In genomic region chr1:136524917-136525316, GRCm38 (mm10) we compare ENCODE assay signal across 9 mouse cellular contexts. TPM values are rescaled to one million over a fixed set of nuclear protein-coding genes. Genes with fewer than 3 reads are reported as not detected.
A peak's percentile ranks its signal among the peaks of the same experiment; 100 is the strongest.
DNase-seq lines count a peak whose midpoint lies in the region; ATAC-seq and TF ChIP-seq lines count a peak whose summit lies in the region.
"Had no signal": no experiment of that assay in that cellular context is flagged by ENCODE, and none has a peak within 500 bp of the region (broad histone marks: within the 10 kb centered on the region; RNA-seq: fewer than 3 reads in every experiment).

No protein-coding gene starts in this region.

- H3K4me2 ChIP-seq in hindbrain, embryonic 16.5 days (ENCODE audit: low read length): no peak overlapping the region

- H3K4me1 ChIP-seq in hindbrain, embryonic 10.5 days (replicated peaks): no peaks in the 10 kb centered on the region
- H3K4me1 ChIP-seq in hindbrain, embryonic 16.5 days (ENCODE audit: control insufficient read depth, insufficient read depth, low read depth, low read length): no peaks in the 10 kb centered on the region
- H3K4me1 ChIP-seq: megakaryocyte, embryonic 14.5 days had no signal

- H3K4me3 ChIP-seq in hindbrain, embryonic 10.5 days: no peak overlapping the region
- no peak overlapping the region for H3K4me3 ChIP-seq in hindbrain, embryonic 16.5 days (ENCODE audit: low read length)
- no peak overlapping the region for H3K4me3 ChIP-seq in left cerebral cortex, adult 2 months
- H3K4me3 ChIP-seq: megakaryocyte, embryonic 14.5 days had no signal

- no peak overlapping the region for H3K9ac ChIP-seq in hindbrain, embryonic 16.5 days (ENCODE audit: low read depth, low read length)

- H3K9me3 ChIP-seq in hindbrain, embryonic 10.5 days: no peaks in the 10 kb centered on the region
- no peaks in the 10 kb centered on the region for H3K9me3 ChIP-seq in hindbrain, embryonic 16.5 days (ENCODE audit: control insufficient read depth, low read length)
- H3K9me3 ChIP-seq: megakaryocyte, embryonic 14.5 days had no signal

- H3K27ac ChIP-seq in hindbrain, embryonic 10.5 days: no peak overlapping the region
- no peak overlapping the region for H3K27ac ChIP-seq in hindbrain, embryonic 16.5 days (ENCODE audit: low read depth, low read length)
- no peak overlapping the region for H3K27ac ChIP-seq in left cerebral cortex, adult 2 months

- H3K36me3 ChIP-seq in hindbrain, embryonic 10.5 days: peaks cover 79% of the 10 kb centered on the region
- no peaks in the 10 kb centered on the region for H3K36me3 ChIP-seq in hindbrain, embryonic 16.5 days (ENCODE audit: control insufficient read depth, insufficient read depth, low read length)

- no peak for ATAC-seq in hindbrain, embryonic 16.5 days

- peak; percentile 68 for DNase-seq in hindbrain, embryonic 10.5 days (ENCODE audit: low spot score)
- DNase-seq in WW6 (ENCODE audit: low read depth, low spot score): peak; percentile 52
- peak; percentile 36 to 48 for DNase-seq in cerebellum, postnatal 36 days
- DNase-seq in heart, adult 8-10 months (ENCODE audit: low spot score): peak; percentile 15
- DNase-seq in left cerebral cortex, adult 2 months (ENCODE audit: extremely low spot score in 1 of 2, low spot score in 2 of 2): peak; percentile 33 to 72
- peak; percentile 79 for DNase-seq in mesoderm, embryonic 11.5 days (ENCODE audit: low read depth, low spot score)
- peak; percentile 60 to 85 for DNase-seq in spleen, postnatal 4 days (ENCODE audit: low spot score in 2 of 2)

- WGBS in hindbrain, embryonic 10.5 days: 49% methylated on average over 2 of the region's 2 CpGs
- WGBS in hindbrain, embryonic 16.5 days: 33% methylated on average over 2 of the region's 2 CpGs

- TF ChIP-seq CTCF in left cerebral cortex, adult 2 months (IDR thresholded peaks at IDR 0.05): peak; percentile 97

- intact Hi-C loops in left cerebral cortex, adult 2 months (cut with DNase I): loop anchor here (5.0 kb wide), 3 partner anchors 58 to 478 kb away; partner anchors contain the start of gene Kif14

- no peaks in the 10 kb centered on the region for H3K27me3 ChIP-seq in hindbrain, embryonic 10.5 days (ENCODE audit: insufficient read depth, poor library complexity, severe bottlenecking)
- no peaks in the 10 kb centered on the region for H3K27me3 ChIP-seq in hindbrain, embryonic 16.5 days (replicated peaks; ENCODE audit: control insufficient read depth, insufficient read depth, low read length)
- H3K27me3 ChIP-seq: megakaryocyte, embryonic 14.5 days had no signal

RNA-seq across cellular contexts. Expression of gene Kif14, which starts 58.8 kb away (rescaled TPM):
- 6.1 and 7.3 TPM in 2 replicates for polyA plus RNA-seq in hindbrain, embryonic 10.5 days (2016; fragmentation: Nextera tagmentation; extraction: Ambion mirVana)
- polyA plus RNA-seq in hindbrain, embryonic 16.5 days (2015; fragmentation: Nextera tagmentation; extraction: Ambion mirVana): 0.74 and 0.87 TPM in 2 replicates
- under 1 TPM in 3 of 4 experiments, not detected in 1; 0.06 to 0.37 (median 0.11) TPM for total RNA-seq in heart, adult 8-10 months (2022)
- total RNA-seq in left cerebral cortex, adult 2 months (2021): under 1 TPM; 0.14 to 0.23 TPM

Comparison
In these comparisons a context has a peak if more than half of its experiments do, and no peak if none do; other contexts are left out.
1. DNase-seq: peak in every context shown above with its lines; median percentile 79 in mesoderm, embryonic 11.5 days; 72 in spleen, postnatal 4 days; 68 in hindbrain, embryonic 10.5 days; 52 in left cerebral cortex, adult 2 months; 52 in WW6; 42 in cerebellum, postnatal 36 days; 15 in heart, adult 8-10 months.